Mouse (Mus musculus) olfactory bulb, adult 2 months (tissue): ENCODE data around the gene Glud1. TPM values are rescaled to one million over a fixed set of nuclear protein-coding genes. Genes with fewer than 3 reads are reported as not detected.

ENCODE experiments used
- H3K27ac ChIP-seq: fragments of 200-500 bp; 2 replicates; pipeline ENCODE4 v1.5.1; 2012; ENCODE audit warnings: low read depth, low read length; ENCODE audit not compliant: insufficient read depth
- H3K4me1 ChIP-seq: fragments of 200-500 bp; 2 replicates; pipeline ENCODE4 v1.6.1; 2012; ENCODE audit warnings: low read length; ENCODE audit not compliant: control insufficient read depth, insufficient read depth
- H3K4me3 ChIP-seq: fragments of 200-500 bp; 2 replicates; pipeline ENCODE4 v1.5.1; 2012; ENCODE audit warnings: mild to moderate bottlenecking, low read depth, low read length, moderate library complexity; ENCODE audit not compliant: insufficient read depth
- CTCF ChIP-seq: fragments of 200-500 bp; IDR thresholded peaks from 2 replicates; pipeline ENCODE4 v1.5.1; 2012; ENCODE audit warnings: low read depth, mild to moderate bottlenecking, low read length, moderate library complexity; ENCODE audit not compliant: insufficient read depth
- POLR2A ChIP-seq: fragments of 200-500 bp; IDR thresholded peaks from 2 replicates; pipeline ENCODE4 v1.6.1; 2012; ENCODE audit warnings: mild to moderate bottlenecking, low read depth, low read length, moderate library complexity; ENCODE audit not compliant: insufficient read depth
- WGBS: fragments of 180-500 bp; shearing (Covaris S2); methylation state at CpG from one replicate; pipeline ENCODE4 v1.1.7; 2018; 5-methylcytosine and 5-hydroxymethylcytosine counted together
- polyA plus RNA-seq: library from polyadenylated mRNA; stranded (reverse); fragments of >200 nt; gene quantifications from 2 replicates; pipeline ENCODE4 v1.2.4, GENCODE M21; 2012; ENCODE audit warnings: low replicate concordance; ENCODE audit not compliant: missing spikeins, insufficient read depth, insufficient read length

Gene Glud1
- polyA plus RNA-seq, 1 experiment: 89.8 TPM

GRCm38 (mm10) chr14:34378560-34379331, 68.2 kb downstream of the Glud1 start:
- peak overlapping the region; percentile 48 for H3K27ac ChIP-seq
- WGBS: 71% methylated on average over 11 of the region's 11 CpGs

GRCm38 (mm10) chr14:34382921-34383704, 72.6 kb downstream of the Glud1 start:
- WGBS: 76% methylated on average over 9 of the region's 9 CpGs
- Histone ChIP-seq H3K4me1 (peaks cover 7% of the 10 kb centered on the region; the same call in 1 of the 2 replicates), H3K27ac (no peak overlapping the region), H3K4me3 (no peak overlapping the region)
- TF ChIP-seq POLR2A: no peak
- no peak for TF ChIP-seq CTCF

More at GRCm38 (mm10) chr14:34378560-34379331, 68.2 kb downstream of the Glud1 start:
- Histone ChIP-seq H3K4me1 (peaks cover 7% of the 10 kb centered on the region), H3K4me3 (no peak overlapping the region)
- TF ChIP-seq POLR2A (no peak), CTCF (no peak)

- Histone ChIP-seq H3K4me3 (no peak overlapping the region), H3K27ac (no peak overlapping the region), H3K4me1 (no peaks in the 10 kb centered on the region)
- 45% methylated on average over 4 of the region's 4 CpGs for WGBS
- TF ChIP-seq POLR2A (no peak), CTCF (no peak)
These were observed 82.8 kb downstream of the Glud1 start for GRCm38 (mm10) chr14:34393295-34393694.

Other genes starting within 250 kb of the Glud1 start
- not detected in 2 replicates for gene Anxa8, start 224.7 kb upstream of the Glud1 start, polyA plus RNA-seq
- not detected in 2 replicates for gene A630023A22Rik, start 208.0 kb upstream of the Glud1 start, polyA plus RNA-seq
- gene Npy4r, start 158.2 kb upstream of the Glud1 start, polyA plus RNA-seq: not detected in 2 replicates
- gene Gprin2, start 109.1 kb upstream of the Glud1 start, polyA plus RNA-seq: not detected in 2 replicates
- not detected in 2 replicates for gene Syt15, start 91.1 kb upstream of the Glud1 start, polyA plus RNA-seq
- gene Shld2, start 234 bp upstream of the Glud1 start, polyA plus RNA-seq: not detected in 2 replicates
- not detected in 2 replicates for gene Fam25c, start 44.7 kb downstream of the Glud1 start, polyA plus RNA-seq
- not detected in 2 replicates for gene Sncg, start 64.1 kb downstream of the Glud1 start, polyA plus RNA-seq
- not detected in 2 replicates for gene Mmrn2, start 64.7 kb downstream of the Glud1 start, polyA plus RNA-seq
- gene Bmpr1a, start 192.6 kb downstream of the Glud1 start, polyA plus RNA-seq: not detected in 2 replicates
- not detected in 2 replicates for gene 9230112D13Rik, start 212.1 kb downstream of the Glud1 start, polyA plus RNA-seq